Mouse (Mus musculus): Measurements from ENCODE around the gene Morn1. TPM values are rescaled to one million over a fixed set of nuclear protein-coding genes. Genes with fewer than 3 reads are reported as not detected.

The Morn1 gene
- total and polyA plus RNA-seq, 3 experiments = 3.8 to 8.7 (median 4.0) TPM

GRCm38 (mm10) chr4:155058325-155058724 is 28.1 kb upstream of the Morn1 start:
- Histone ChIP-seq H3K9me3 (replicated peaks; ENCODE audit: low read length) (no peaks in the 10 kb centered on the region), H3K4me2 (ENCODE audit: insufficient read depth, low read depth, poor library complexity, severe bottlenecking) (no peak overlapping the region), H3K27me3 (replicated peaks) (peaks cover 93% of the 10 kb centered on the region), H3K4me3 (replicated peaks in 1 of 3; ENCODE audit: low read depth in 2 of 3, low read length in 2 of 3, poor library complexity in 1 of 3) (no peak overlapping the region), H3K79me2 (replicated peaks; ENCODE audit: control insufficient read depth, extremely low read depth, insufficient read depth, poor library complexity, severe bottlenecking) (no peaks in the 10 kb centered on the region), H3K27ac (ENCODE audit: insufficient read depth, low read depth) (no peak overlapping the region), H3K4me1 (ENCODE audit: control insufficient read depth in 1 of 2, insufficient read depth in 2 of 2) (peaks cover 4 to 9% of the 10 kb centered on the region in 2 experiments; a peak in 2 of 4 replicates), H3K9ac (ENCODE audit: insufficient read depth, low read depth) (no peak overlapping the region), H3K36me3 (replicated peaks in 1 of 2; ENCODE audit: control insufficient read depth in 1 of 2, insufficient read depth in 1 of 2, low read length in 1 of 2) (no peaks in the 10 kb centered on the region)
- in situ Hi-C loops (cut with MboI; ENCODE audit: low pct_ligation_motif_present, low pct_unique_long_range_greater_than_20kb, low sequenced_read_pairs) = no loop called here
- TF ChIP-seq MAZ (IDR thresholded peaks at IDR 0.05; ENCODE audit: low read depth, low read length) = no peak
- no peak for TF ChIP-seq POLR2A (IDR thresholded peaks at IDR 0.05; ENCODE audit: low read depth, low read length)
- TF ChIP-seq NRF1 (IDR thresholded peaks at IDR 0.05; ENCODE audit: low read depth, low read length) = no peak
- TF ChIP-seq EP300 (IDR thresholded peaks at IDR 0.05; ENCODE audit: low read length) = no peak
- no peak for TF ChIP-seq TBP (conservative IDR thresholded peaks at IDR 0.05; ENCODE audit: low read depth, low read length)
- TF ChIP-seq GABPA (IDR thresholded peaks at IDR 0.05; ENCODE audit: insufficient replicate concordance, low read depth, low read length) = no peak
- no peak for TF ChIP-seq USF1 (IDR thresholded peaks at IDR 0.05; ENCODE audit: low read depth, low read length)
- TF ChIP-seq POLR2AphosphoS2 (IDR thresholded peaks at IDR 0.05; ENCODE audit: low read depth, low read length) = no peak
- no peak for TF ChIP-seq IRF4 (IDR thresholded peaks at IDR 0.05; ENCODE audit: low read depth, low read length)
- TF ChIP-seq RCOR1 (conservative IDR thresholded peaks at IDR 0.05; ENCODE audit: low read depth, low read length) = no peak
- TF ChIP-seq CHD1 (IDR thresholded peaks at IDR 0.05; ENCODE audit: low read depth, low read length) = no peak
- no peak for TF ChIP-seq UBTF (IDR thresholded peaks at IDR 0.05; ENCODE audit: low read depth, low read length)
- TF ChIP-seq E2F4 (IDR thresholded peaks at IDR 0.05; ENCODE audit: insufficient replicate concordance, low read depth, low read length) = no peak
- no peak for TF ChIP-seq USF2 (conservative IDR thresholded peaks at IDR 0.05; ENCODE audit: low read depth, low read length)
- no peak for TF ChIP-seq MEF2A (IDR thresholded peaks at IDR 0.05; ENCODE audit: borderline replicate concordance, low read depth, low read length)
- no peak for TF ChIP-seq KAT2A (IDR thresholded peaks at IDR 0.05; ENCODE audit: insufficient replicate concordance, low read length)
- no peak for TF ChIP-seq NELFE (IDR thresholded peaks at IDR 0.05; ENCODE audit: low read depth, low read length)
- TF ChIP-seq JUN (IDR thresholded peaks at IDR 0.05; ENCODE audit: insufficient read depth, low read depth, low read length) = no peak
- no peak for TF ChIP-seq MAX (IDR thresholded peaks at IDR 0.05; ENCODE audit: low read length)
- no peak for TF ChIP-seq ZKSCAN1 (IDR thresholded peaks at IDR 0.05; ENCODE audit: borderline replicate concordance, low read depth, low read length)
- dilution Hi-C loops (cut with MboI; ENCODE audit: extremely low pct_ligation_motif_present, extremely low pct_unique_long_range_greater_than_20kb, low sequenced_read_pairs) = no loop called here
- no peak for DNase-seq (ENCODE audit: extremely low read depth)

GRCm38 (mm10) chr4:155063895-155064294 is 22.5 kb upstream of the Morn1 start:
- in situ Hi-C loops (cut with MboI; ENCODE audit: low pct_ligation_motif_present, low pct_unique_long_range_greater_than_20kb, low sequenced_read_pairs) = no loop called here
- H3K27ac ChIP-seq (ENCODE audit: insufficient read depth, low read depth) = no peak overlapping the region
- TF ChIP-seq CHD2 (IDR thresholded peaks at IDR 0.05; ENCODE audit: low read length) (no peak), ZKSCAN1 (IDR thresholded peaks at IDR 0.05; ENCODE audit: borderline replicate concordance, low read depth, low read length) (no peak), E2F4 (IDR thresholded peaks at IDR 0.05; ENCODE audit: insufficient replicate concordance, low read depth, low read length) (no peak), TBP (conservative IDR thresholded peaks at IDR 0.05; ENCODE audit: low read depth, low read length) (no peak), GABPA (IDR thresholded peaks at IDR 0.05; ENCODE audit: insufficient replicate concordance, low read depth, low read length) (no peak), USF2 (conservative IDR thresholded peaks at IDR 0.05; ENCODE audit: low read depth, low read length) (no peak), MEF2A (IDR thresholded peaks at IDR 0.05; ENCODE audit: borderline replicate concordance, low read depth, low read length) (no peak)
- no peak overlapping the region for H3K4me2 ChIP-seq (ENCODE audit: insufficient read depth, low read depth, poor library complexity, severe bottlenecking)
- DNase-seq (ENCODE audit: extremely low read depth) = no peak
- H3K9me3 ChIP-seq (replicated peaks; ENCODE audit: low read length) = no peaks in the 10 kb centered on the region
- peaks cover 4 to 21% of the 10 kb centered on the region in 2 experiments; a peak in 3 of 4 replicates for H3K4me1 ChIP-seq (ENCODE audit: control insufficient read depth in 1 of 2, insufficient read depth in 2 of 2)
- H3K27me3 ChIP-seq (replicated peaks) = peaks cover 54% of the 10 kb centered on the region
- dilution Hi-C loops (cut with MboI; ENCODE audit: extremely low pct_ligation_motif_present, extremely low pct_unique_long_range_greater_than_20kb, low sequenced_read_pairs) = no loop called here
- H3K4me3 ChIP-seq (replicated peaks in 1 of 3; ENCODE audit: low read depth in 2 of 3, low read length in 2 of 3, poor library complexity in 1 of 3) = no peak overlapping the region
- H3K36me3 ChIP-seq (replicated peaks in 1 of 2; ENCODE audit: control insufficient read depth in 1 of 2, insufficient read depth in 1 of 2, low read length in 1 of 2) = peaks cover 7 to 10% of the 10 kb centered on the region in 2 experiments
- no peak overlapping the region for H3K9ac ChIP-seq (ENCODE audit: insufficient read depth, low read depth)
- 0 out of 2 replicates have a peak, but pooled peaks cover 3% of the 10 kb centered on the region for H3K79me2 ChIP-seq (replicated peaks; ENCODE audit: control insufficient read depth, extremely low read depth, insufficient read depth, poor library complexity, severe bottlenecking)

All from CH12.LX (cell line).